Mouse (Mus musculus) lung, embryonic 14.5 days (tissue): ENCODE measurements around the gene Fam166b. TPM values are rescaled to one million over a fixed set of nuclear protein-coding genes. Genes with fewer than 3 reads are reported as not detected.
A peak's percentile ranks its signal among the peaks of the same experiment; 100 is the strongest.

Experiments
- ATAC-seq: fragments of 200-750 bp; cut with Nextera tagmentation; 2 replicates; pipeline ENCODE4 v1.8.0; 2017; ENCODE audit warnings: mild to moderate bottlenecking, moderate TSS enrichment, moderate library complexity; ENCODE audit not compliant: insufficient read depth
- DNase-seq: peaks from one replicate; pipeline ENCODE4 v3.0.0-alpha.2; 2015
- H3K27ac ChIP-seq: fragments of 300-500 bp; sonication (generic); 2 replicates; pipeline ENCODE4 v1.5.1; 2014; ENCODE audit warnings: low read depth, mild to moderate bottlenecking, moderate library complexity
- H3K27me3 ChIP-seq: fragments of 300-500 bp; sonication (generic); 2 replicates; pipeline ENCODE4 v1.6.1; 2014; ENCODE audit warnings: low read length, control low read depth; ENCODE audit not compliant: insufficient read depth
- H3K36me3 ChIP-seq: fragments of 300-500 bp; sonication (generic); 2 replicates; pipeline ENCODE4 v1.6.1; 2014; ENCODE audit warnings: control low read depth; ENCODE audit not compliant: insufficient read depth
- H3K4me1 ChIP-seq: fragments of 300-500 bp; sonication (generic); 2 replicates; pipeline ENCODE4 v1.6.1; 2014; ENCODE audit warnings: antibody characterized with exemption, control low read depth; ENCODE audit not compliant: insufficient read depth
- H3K4me2 ChIP-seq: fragments of 300-500 bp; sonication (generic); 2 replicates; pipeline ENCODE4 v1.6.1; 2014; ENCODE audit warnings: mild to moderate bottlenecking
- H3K4me3 ChIP-seq: fragments of 300-500 bp; sonication (generic); 2 replicates; pipeline ENCODE4 v1.5.1; 2014; ENCODE audit warnings: low read depth, low read length
- H3K9ac ChIP-seq: fragments of 300-500 bp; sonication (generic); 2 replicates; pipeline ENCODE4 v1.6.1; 2014
- H3K9me3 ChIP-seq: fragments of 300-500 bp; sonication (generic); 2 replicates; pipeline ENCODE4 v1.6.1; 2016; ENCODE audit warnings: low read depth, low read length, control low read depth
- CTCF ChIP-seq: IDR thresholded peaks from 2 replicates; pipeline ENCODE4 v1.5.1; 2016; ENCODE audit warnings: antibody characterized with exemption, low read depth
- WGBS: fragments of 180-500 bp; shearing (Covaris S2); extraction: QIAGEN DNeasy Blood & Tissue Kit; methylation state at CpG from one replicate; pipeline ENCODE4 v1.1.7; 2014; 5-methylcytosine and 5-hydroxymethylcytosine counted together
- polyA plus RNA-seq: library from polyadenylated mRNA; unstranded; fragments of >200 nt; fragmentation: Nextera tagmentation; extraction: Ambion mirVana; gene quantifications from 2 replicates; pipeline ENCODE4 v1.2.1, GENCODE M21; 2014

Fam166b gene
- polyA plus RNA-seq, 1 experiment from 2014 or later: 0.32 TPM

DNA sequence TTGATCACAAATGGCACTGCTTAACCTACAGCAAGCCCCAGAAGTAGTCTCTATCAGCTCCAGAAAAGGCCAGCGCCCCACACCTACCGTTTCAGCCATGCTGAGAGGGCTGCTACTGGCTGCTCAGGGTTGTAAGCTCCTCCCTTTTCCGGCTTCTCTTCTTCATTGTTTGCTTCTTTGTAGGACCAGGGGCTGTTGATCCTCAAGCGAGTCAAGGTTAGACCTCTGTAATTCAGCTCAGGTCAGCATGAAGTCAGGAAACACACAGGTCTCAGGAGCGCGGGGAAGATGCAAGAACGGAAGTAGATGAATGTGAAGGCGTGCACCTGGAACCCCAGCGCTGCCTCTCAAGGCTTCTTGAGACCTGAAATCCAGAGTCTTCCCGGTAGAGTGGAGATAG is 24.2 kb downstream of the Fam166b start:
- H3K9me3 ChIP-seq: no peaks in the 10 kb centered on the region
- H3K4me1 ChIP-seq: peaks cover 23% of the 10 kb centered on the region
- no peak overlapping the region for H3K4me3 ChIP-seq
- ATAC-seq: no peak
- H3K4me2 ChIP-seq: no peak overlapping the region
- H3K36me3 ChIP-seq: no peaks in the 10 kb centered on the region
- no peak overlapping the region for H3K9ac ChIP-seq
- WGBS: 85% methylated on average over 10 of the region's 10 CpGs
- H3K27me3 ChIP-seq: no peaks in the 10 kb centered on the region
- DNase-seq: no peak
- H3K27ac ChIP-seq: no peak overlapping the region
- TF ChIP-seq CTCF: no peak

- Histone ChIP-seq H3K4me3 (no peak overlapping the region), H3K27ac (peak overlapping the region; percentile 30; the same call in 1 of the 2 replicates), H3K27me3 (no peaks in the 10 kb centered on the region), H3K4me2 (peak overlapping the region; percentile 25; the same call in 1 of the 2 replicates), H3K36me3 (no peaks in the 10 kb centered on the region), H3K9ac (0 out of 2 replicates have a peak overlapping the region, but pooled peaks have one; percentile 13), H3K4me1 (peaks cover 36% of the 10 kb centered on the region), H3K9me3 (no peaks in the 10 kb centered on the region)
- TF ChIP-seq CTCF: no peak
- DNase-seq: no peak
- 51% methylated on average over 9 of the region's 9 CpGs for WGBS
- ATAC-seq: no peak
These were observed 26.7 kb downstream of the Fam166b start for GRCm38 (mm10) chr4:43402212-43402611.

GRCm38 (mm10) chr4:43401486-43401885 is 27.4 kb downstream of the Fam166b start:
- no peak for DNase-seq
- Histone ChIP-seq H3K4me1 (peaks cover 36% of the 10 kb centered on the region), H3K9ac (no peak overlapping the region), H3K36me3 (no peaks in the 10 kb centered on the region), H3K4me2 (peak overlapping the region; percentile 13; the same call in 1 of the 2 replicates), H3K27me3 (no peaks in the 10 kb centered on the region), H3K4me3 (no peak overlapping the region), H3K9me3 (no peaks in the 10 kb centered on the region), H3K27ac (peak overlapping the region; percentile 33; the same call in 1 of the 2 replicates)
- no peak for TF ChIP-seq CTCF
- 71% methylated on average over 10 of the region's 10 CpGs for WGBS
- ATAC-seq: no peak

- peak overlapping the region; percentile 33; the same call in 1 of the 2 replicates for H3K27ac ChIP-seq
- no peaks in the 10 kb centered on the region for H3K27me3 ChIP-seq
- peak; percentile 26; the same call in 1 of the 2 replicates for ATAC-seq
- H3K4me3 ChIP-seq: no peak overlapping the region
- H3K9ac ChIP-seq: no peak overlapping the region
- no peak for TF ChIP-seq CTCF
- H3K9me3 ChIP-seq: no peaks in the 10 kb centered on the region
- WGBS: 18% methylated on average over 10 of the region's 10 CpGs
- no peaks in the 10 kb centered on the region for H3K36me3 ChIP-seq
- H3K4me1 ChIP-seq: peaks cover 36% of the 10 kb centered on the region
- DNase-seq: peak; percentile 57
- H3K4me2 ChIP-seq: peak overlapping the region; percentile 13; the same call in 1 of the 2 replicates
These were observed 28.0 kb downstream of the Fam166b start for GRCm38 (mm10) chr4:43400976-43401375.

DNA sequence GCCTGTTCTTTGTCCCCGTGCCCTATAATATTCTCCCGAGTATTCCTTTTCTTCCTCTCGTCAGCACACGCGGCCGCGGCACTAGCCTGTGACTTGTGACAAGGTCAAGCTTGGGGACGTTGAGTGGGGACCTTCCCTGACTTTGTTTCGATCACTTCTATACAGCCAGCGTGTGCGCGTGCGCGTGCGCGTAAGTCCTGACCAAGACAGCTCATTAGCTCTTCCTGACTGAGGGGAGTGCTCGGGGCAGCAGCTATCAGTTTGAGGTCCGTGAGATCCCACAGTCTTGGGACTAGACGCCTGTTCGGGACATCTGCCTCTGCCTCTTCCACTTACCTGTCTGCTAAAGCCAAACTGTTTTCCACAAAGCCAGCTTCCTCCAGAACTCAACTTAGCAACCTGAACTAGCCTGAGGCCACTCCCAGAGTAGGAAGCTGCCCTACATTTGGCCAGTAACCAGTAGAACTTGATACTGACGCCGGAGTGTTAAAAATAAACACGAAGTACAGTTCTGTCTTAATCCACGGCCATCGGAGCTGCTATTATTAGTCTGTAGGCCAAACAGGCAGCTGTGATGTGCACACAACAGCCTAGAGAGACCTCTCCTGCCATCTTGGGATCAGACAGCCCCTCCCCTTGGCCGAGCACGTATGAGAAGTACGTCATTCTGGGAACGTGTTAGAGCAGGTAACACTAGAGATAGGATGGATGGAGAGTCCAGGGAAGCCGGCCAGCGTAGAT is 29.4 kb downstream of the Fam166b start:
- peaks cover 40% of the 10 kb centered on the region for H3K4me1 ChIP-seq
- no peaks in the 10 kb centered on the region for H3K27me3 ChIP-seq
- DNase-seq (peak; percentile 54), ATAC-seq (peak; percentile 13; the same call in 1 of the 2 replicates)
- H3K4me3 ChIP-seq: peak overlapping the region; percentile 14
- peak overlapping the region; percentile 53 for H3K4me2 ChIP-seq
- H3K9me3 ChIP-seq: no peaks in the 10 kb centered on the region
- 0 out of 2 replicates have a peak overlapping the region, but pooled peaks have one; percentile 20 for H3K9ac ChIP-seq
- TF ChIP-seq CTCF: no peak
- peak overlapping the region; percentile 80 for H3K27ac ChIP-seq
- H3K36me3 ChIP-seq: no peaks in the 10 kb centered on the region
- 57% methylated on average over 31 of the region's 31 CpGs for WGBS

- no peaks in the 10 kb centered on the region for H3K9me3 ChIP-seq
These were observed 30.1 kb downstream of the Fam166b start for GRCm38 (mm10) chr4:43398829-43399331.

GRCm38 (mm10) chr4:43398014-43398413 is 30.9 kb downstream of the Fam166b start:
- WGBS: 66% methylated on average over 4 of the region's 4 CpGs
- H3K9ac ChIP-seq: no peak overlapping the region

More at GRCm38 (mm10) chr4:43398829-43399331, 30.1 kb downstream of the Fam166b start:
- DNase-seq (peak; percentile 84), ATAC-seq (peak; percentile 44)
- H3K4me2 ChIP-seq: peak overlapping the region; percentile 53
- H3K36me3 ChIP-seq: no peaks in the 10 kb centered on the region
- 0 out of 2 replicates have a peak overlapping the region, but pooled peaks have one; percentile 20 for H3K9ac ChIP-seq
- H3K4me3 ChIP-seq: 0 out of 2 replicates have a peak overlapping the region, but pooled peaks have one; percentile 14
- no peaks in the 10 kb centered on the region for H3K27me3 ChIP-seq
- peaks cover 40% of the 10 kb centered on the region for H3K4me1 ChIP-seq
- TF ChIP-seq CTCF: no peak
- 18% methylated on average over 17 of the region's 17 CpGs for WGBS
- H3K27ac ChIP-seq: peak overlapping the region; percentile 80

More at GRCm38 (mm10) chr4:43398014-43398413, 30.9 kb downstream of the Fam166b start:
- DNase-seq: no peak
- ATAC-seq: no peak
- Histone ChIP-seq H3K27me3 (no peaks in the 10 kb centered on the region), H3K4me3 (no peak overlapping the region), H3K36me3 (no peaks in the 10 kb centered on the region), H3K4me2 (no peak overlapping the region), H3K4me1 (peaks cover 40% of the 10 kb centered on the region), H3K9me3 (no peaks in the 10 kb centered on the region), H3K27ac (peak overlapping the region; percentile 54; the same call in 1 of the 2 replicates)
- no peak for TF ChIP-seq CTCF
